Mouse (Mus musculus): ENCODE data around the gene Sgms2.

- TF ChIP-seq POLR2A (IDR thresholded peaks at IDR 0.05; ENCODE audit: low read depth, low read length) (no peak), CTCF (IDR thresholded peaks at IDR 0.05; ENCODE audit: extremely low read depth, insufficient read depth, insufficient read length, insufficient replicate concordance) (no peak)
Observed at GRCm38 (mm10) chr3:131521206-131521605, 30.0 kb upstream of the Sgms2 start.

Data from spleen, adult 2 months (tissue).